8 mouse cellular contexts compared by ENCODE assay signal in the genomic region with DNA sequence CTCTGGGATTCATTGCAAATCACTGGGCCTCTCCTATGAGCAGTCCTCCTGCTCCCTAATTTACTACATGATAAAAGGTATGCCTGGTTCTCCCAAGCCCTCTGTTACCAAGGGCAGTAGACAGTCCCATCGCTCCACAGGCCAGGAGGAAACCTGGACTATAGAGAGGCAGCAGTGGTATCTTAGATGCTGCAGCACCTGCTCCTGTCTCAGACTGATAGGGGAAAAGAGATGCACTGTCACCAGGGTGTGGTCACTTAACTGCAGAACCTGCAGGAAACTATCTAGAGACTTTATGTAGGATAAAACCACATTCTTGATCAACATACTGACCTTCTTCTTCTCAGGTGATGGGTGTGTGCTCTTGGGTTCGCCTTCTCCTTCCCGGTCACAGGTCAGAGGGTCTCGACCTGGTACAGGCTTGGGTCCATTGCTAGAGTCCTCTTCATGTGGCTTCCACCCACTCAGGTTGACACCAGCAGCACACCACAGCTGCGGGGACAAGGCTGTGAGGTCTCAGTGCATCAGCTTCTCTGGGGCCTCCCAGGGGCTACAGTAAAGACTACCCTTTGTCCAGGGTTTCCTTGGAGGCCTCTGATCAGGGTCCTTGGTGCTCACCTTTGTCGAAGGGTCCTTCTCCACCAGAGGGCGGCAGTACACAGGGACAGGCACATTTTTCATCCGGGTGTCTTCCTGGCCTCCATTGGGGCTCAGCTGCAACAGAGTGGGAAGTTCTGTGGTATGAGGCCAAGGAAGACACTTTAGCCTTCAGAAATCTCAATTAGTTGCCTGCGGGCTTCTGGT. TPM values are rescaled to one million over a fixed set of nuclear protein-coding genes. Genes with fewer than 3 reads are reported as not detected.
A peak's percentile ranks its signal among the peaks of the same experiment; 100 is the strongest.
DNase-seq lines count a peak whose midpoint lies in the region; ATAC-seq and TF ChIP-seq lines count a peak whose summit lies in the region.

No protein-coding gene starts in this region.

- H3K4me1 ChIP-seq in midbrain, postnatal 0 days (ENCODE audit: insufficient read depth, low read length): no peaks in the 10 kb centered on the region
- H3K4me1 ChIP-seq in midbrain, embryonic 16.5 days (ENCODE audit: control insufficient read depth, insufficient read depth, low read length): peaks cover under 1% of the 10 kb centered on the region
- H3K4me1 ChIP-seq in intestine, embryonic 14.5 days (replicated peaks; ENCODE audit: control insufficient read depth, insufficient read depth, low read length): no peaks in the 10 kb centered on the region

- peak; percentile 54 for TF ChIP-seq CTCF in midbrain, postnatal 0 days (IDR thresholded peaks at IDR 0.05)

- H3K4me3 ChIP-seq in midbrain, postnatal 0 days (ENCODE audit: low read depth, low read length): no peak overlapping the region
- H3K4me3 ChIP-seq in midbrain, embryonic 16.5 days (ENCODE audit: low read depth, low read length): no peak overlapping the region
- no peak overlapping the region for H3K4me3 ChIP-seq in intestine, embryonic 14.5 days (ENCODE audit: low read depth, low read length)

- DNase-seq in cerebellum, adult 9-11 months: peak; percentile 26
- no peak for DNase-seq in cerebellum, postnatal 36 days
- no peak for DNase-seq in midbrain, postnatal 0 days (ENCODE audit: low spot score)
- peak; percentile 65 for DNase-seq in intestine, embryonic 14.5 days (ENCODE audit: low spot score)
- DNase-seq in spleen, postnatal 14 days (ENCODE audit: low spot score in 2 of 2): peak; percentile 46 to 65
- DNase-seq in ovary, postnatal 14 days (ENCODE audit: low spot score): no peak
- no peak for DNase-seq in testis, postnatal 14 days (ENCODE audit: low spot score)

- H3K9ac ChIP-seq in midbrain, postnatal 0 days (replicated peaks; ENCODE audit: low read length, poor library complexity, severe bottlenecking): no peak overlapping the region
- H3K9ac ChIP-seq in midbrain, embryonic 16.5 days (ENCODE audit: low read depth, low read length): no peak overlapping the region
- no peak overlapping the region for H3K9ac ChIP-seq in intestine, embryonic 14.5 days (ENCODE audit: low read length)

- no peaks in the 10 kb centered on the region for H3K27me3 ChIP-seq in midbrain, postnatal 0 days (ENCODE audit: insufficient read depth, low read length)
- no peaks in the 10 kb centered on the region for H3K27me3 ChIP-seq in midbrain, embryonic 16.5 days (ENCODE audit: control insufficient read depth, insufficient read depth, low read depth, low read length)
- no peaks in the 10 kb centered on the region for H3K27me3 ChIP-seq in intestine, embryonic 14.5 days (replicated peaks; ENCODE audit: control insufficient read depth, insufficient read depth, low read length)

- peaks cover 97% of the 10 kb centered on the region for H3K36me3 ChIP-seq in midbrain, postnatal 0 days (ENCODE audit: insufficient read depth, low read length)
- peaks cover 73% of the 10 kb centered on the region for H3K36me3 ChIP-seq in midbrain, embryonic 16.5 days (ENCODE audit: control insufficient read depth, insufficient read depth, low read length)
- H3K36me3 ChIP-seq in intestine, embryonic 14.5 days (ENCODE audit: control insufficient read depth, insufficient read depth, low read length): peaks cover 100% of the 10 kb centered on the region

- ATAC-seq in midbrain, postnatal 0 days (ENCODE audit: low FRiP score): no peak
- no peak for ATAC-seq in midbrain, embryonic 16.5 days
- ATAC-seq in intestine, embryonic 14.5 days (replicated peaks; ENCODE audit: low FRiP score, low TSS enrichment, low read depth): no peak

- 68% methylated on average over 9 of the region's 9 CpGs for WGBS in midbrain, postnatal 0 days
- WGBS in midbrain, embryonic 16.5 days: 73% methylated on average over 9 of the region's 9 CpGs
- WGBS in intestine, embryonic 14.5 days: 68% methylated on average over 9 of the region's 9 CpGs

- H3K9me3 ChIP-seq in midbrain, postnatal 0 days (ENCODE audit: low read length): no peaks in the 10 kb centered on the region
- H3K9me3 ChIP-seq in midbrain, embryonic 16.5 days (replicated peaks; ENCODE audit: control insufficient read depth, low read length, poor library complexity, severe bottlenecking): no peaks in the 10 kb centered on the region
- no peaks in the 10 kb centered on the region for H3K9me3 ChIP-seq in intestine, embryonic 14.5 days (ENCODE audit: control insufficient read depth, low read length)

- H3K27ac ChIP-seq in midbrain, postnatal 0 days (ENCODE audit: low read depth, low read length): no peak overlapping the region
- H3K27ac ChIP-seq in midbrain, embryonic 16.5 days (ENCODE audit: low read length): no peak overlapping the region
- no peak overlapping the region for H3K27ac ChIP-seq in intestine, embryonic 14.5 days (ENCODE audit: low read depth)

- no peak overlapping the region for H3K4me2 ChIP-seq in midbrain, postnatal 0 days (ENCODE audit: low read depth, low read length, poor library complexity, severe bottlenecking)
- H3K4me2 ChIP-seq in midbrain, embryonic 16.5 days (ENCODE audit: low read length): no peak overlapping the region
- H3K4me2 ChIP-seq in intestine, embryonic 14.5 days (ENCODE audit: low read length): no peak overlapping the region

RNA-seq across cellular contexts. Expression of gene Nme3, which starts 6.6 kb away (rescaled TPM):
- 54.4 and 65.3 TPM in 2 replicates for total RNA-seq in midbrain, postnatal 0 days (2014; rRNA removed)
- 98.3 and 105 TPM in 2 replicates for polyA plus RNA-seq in midbrain, postnatal 0 days (2015; fragmentation: Nextera tagmentation; extraction: Ambion mirVana)
- 79.7 and 88.6 TPM in 2 replicates for polyA plus RNA-seq in midbrain, embryonic 16.5 days (2015; fragmentation: Nextera tagmentation; extraction: Ambion mirVana)
- polyA plus RNA-seq in intestine, embryonic 14.5 days (2014; fragmentation: Nextera tagmentation; extraction: Ambion mirVana): 86.4 and 90.7 TPM in 2 replicates

RNA-seq across cellular contexts. Expression of gene Mrps34, which starts 8.0 kb away (rescaled TPM):
- total RNA-seq in midbrain, postnatal 0 days (2014; rRNA removed): 43.8 and 46.1 TPM in 2 replicates
- polyA plus RNA-seq in midbrain, postnatal 0 days (2015; fragmentation: Nextera tagmentation; extraction: Ambion mirVana): 128 and 131 TPM in 2 replicates
- polyA plus RNA-seq in midbrain, embryonic 16.5 days (2015; fragmentation: Nextera tagmentation; extraction: Ambion mirVana): 72.9 and 77.2 TPM in 2 replicates
- polyA plus RNA-seq in intestine, embryonic 14.5 days (2014; fragmentation: Nextera tagmentation; extraction: Ambion mirVana): 100 and 110 TPM in 2 replicates

RNA-seq across cellular contexts. Expression of gene Eme2, which starts 8.0 kb away (rescaled TPM):
- 29.7 and 31.7 TPM in 2 replicates for total RNA-seq in midbrain, postnatal 0 days (2014; rRNA removed)
- polyA plus RNA-seq in midbrain, postnatal 0 days (2015; fragmentation: Nextera tagmentation; extraction: Ambion mirVana): 20.2 and 22.5 TPM in 2 replicates
- 28.6 and 28.8 TPM in 2 replicates for polyA plus RNA-seq in midbrain, embryonic 16.5 days (2015; fragmentation: Nextera tagmentation; extraction: Ambion mirVana)
- polyA plus RNA-seq in intestine, embryonic 14.5 days (2014; fragmentation: Nextera tagmentation; extraction: Ambion mirVana): 21.6 and 24.1 TPM in 2 replicates

RNA-seq across cellular contexts. Expression of gene Spsb3, which starts 16.4 kb away (rescaled TPM):
- total RNA-seq in midbrain, postnatal 0 days (2014; rRNA removed): 87.5 and 105 TPM in 2 replicates
- polyA plus RNA-seq in midbrain, postnatal 0 days (2015; fragmentation: Nextera tagmentation; extraction: Ambion mirVana): 100 and 110 TPM in 2 replicates
- 85.8 and 90.5 TPM in 2 replicates for polyA plus RNA-seq in midbrain, embryonic 16.5 days (2015; fragmentation: Nextera tagmentation; extraction: Ambion mirVana)
- polyA plus RNA-seq in intestine, embryonic 14.5 days (2014; fragmentation: Nextera tagmentation; extraction: Ambion mirVana): 36.3 and 37.0 TPM in 2 replicates

RNA-seq across cellular contexts. Expression of gene Nubp2, which starts 16.7 kb away (rescaled TPM):
- total RNA-seq in midbrain, postnatal 0 days (2014; rRNA removed): 39.6 and 60.2 TPM in 2 replicates
- 55.8 and 63.9 TPM in 2 replicates for polyA plus RNA-seq in midbrain, postnatal 0 days (2015; fragmentation: Nextera tagmentation; extraction: Ambion mirVana)
- polyA plus RNA-seq in midbrain, embryonic 16.5 days (2015; fragmentation: Nextera tagmentation; extraction: Ambion mirVana): 54.3 and 54.7 TPM in 2 replicates
- 58.8 and 61.9 TPM in 2 replicates for polyA plus RNA-seq in intestine, embryonic 14.5 days (2014; fragmentation: Nextera tagmentation; extraction: Ambion mirVana)

Comparison
In these comparisons a context has a peak if more than half of its experiments do, and no peak if none do; other contexts are left out.
1. DNase-seq: peak in cerebellum, adult 9-11 months (single experiment), intestine, embryonic 14.5 days (single experiment) and spleen, postnatal 14 days (2 of 2); none in cerebellum, postnatal 36 days (0 of 2), midbrain, postnatal 0 days (single experiment), ovary, postnatal 14 days (single experiment) and testis, postnatal 14 days (single experiment).